Mouse (Mus musculus) embryonic facial prominence, embryonic 10.5 days (tissue): ENCODE results near the gene Abraxas1. TPM values are rescaled to one million over a fixed set of nuclear protein-coding genes. Genes with fewer than 3 reads are reported as not detected.

Experiments
- DNase-seq: peaks from one replicate; pipeline ENCODE4 v3.0.0-alpha.2; 2017; ENCODE audit warnings: low spot score
- H3K27ac ChIP-seq: fragments of 300-500 bp; sonication (generic); replicated peaks from 2 replicates; pipeline ENCODE4 v1.5.1; 2016; ENCODE audit warnings: mild to moderate bottlenecking
- H3K27me3 ChIP-seq: fragments of 300-500 bp; sonication (generic); replicated peaks from 2 replicates; pipeline ENCODE4 v1.6.1; 2016; ENCODE audit warnings: low read depth, mild to moderate bottlenecking; ENCODE audit not compliant: poor library complexity, severe bottlenecking
- H3K36me3 ChIP-seq: fragments of 300-500 bp; sonication (generic); replicated peaks from 2 replicates; pipeline ENCODE4 v1.6.1; 2016; ENCODE audit warnings: mild to moderate bottlenecking, moderate library complexity
- H3K4me1 ChIP-seq: fragments of 300-500 bp; sonication (generic); 2 replicates; pipeline ENCODE4 v1.6.1; 2016
- H3K4me3 ChIP-seq: fragments of 300-500 bp; sonication (generic); 2 replicates; pipeline ENCODE4 v1.5.1; 2016; ENCODE audit warnings: mild to moderate bottlenecking, moderate library complexity
- H3K9me3 ChIP-seq: fragments of 300-500 bp; sonication (generic); 2 replicates; pipeline ENCODE4 v1.6.1; 2016; ENCODE audit warnings: mild to moderate bottlenecking
- WGBS: fragments of 180-500 bp; shearing (Covaris S2); methylation state at CpG from one replicate; pipeline ENCODE4 v1.1.7; 2016; 5-methylcytosine and 5-hydroxymethylcytosine counted together
- polyA plus RNA-seq: library from polyadenylated mRNA; unstranded; fragments of >200 nt; fragmentation: Nextera tagmentation; extraction: Ambion mirVana; gene quantifications from 2 replicates; pipeline ENCODE4 v1.2.1, GENCODE M21; 2016

Abraxas1 gene
- polyA plus RNA-seq, 1 experiment from 2014 or later, result 30.7 TPM

- peak overlapping the region; percentile 93 for H3K4me3 ChIP-seq
- H3K27me3 ChIP-seq, result no peaks in the 10 kb centered on the region
- no peaks in the 10 kb centered on the region for H3K9me3 ChIP-seq
- WGBS, result 32% methylated on average over 16 of the region's 16 CpGs
- DNase-seq, result no peak
- H3K27ac ChIP-seq, result peak overlapping the region; percentile 98
- peaks cover 6% of the 10 kb centered on the region; the same call in 1 of the 2 replicates for H3K4me1 ChIP-seq
- peaks cover 29% of the 10 kb centered on the region for H3K36me3 ChIP-seq
Measured at GRCm38 (mm10) chr5:100819568-100820480, 941 bp downstream of the Abraxas1 start.

- H3K4me3 ChIP-seq, result no peak overlapping the region
- H3K9me3 ChIP-seq, result no peaks in the 10 kb centered on the region
- peaks cover 6% of the 10 kb centered on the region; the same call in 1 of the 2 replicates for H3K4me1 ChIP-seq
- no peaks in the 10 kb centered on the region for H3K27me3 ChIP-seq
- WGBS, result 74% methylated on average over 4 of the region's 4 CpGs
- no peak for DNase-seq
- no peak overlapping the region for H3K27ac ChIP-seq
- H3K36me3 ChIP-seq, result peaks cover 43% of the 10 kb centered on the region
Measured at GRCm38 (mm10) chr5:100818341-100818740, 2.4 kb downstream of the Abraxas1 start.

GRCm38 (mm10) chr5:100798165-100798860 lies 22.5 kb downstream of the Abraxas1 start, which contains the start of the genes Helq and Mrps18c:
Gene Helq (minus strand): TSS chr5:100798598.
Gene Mrps18c (plus strand): TSS chr5:100798627.
- Histone ChIP-seq H3K4me3 (peak within 1 kb of the TSS; percentile 93), H3K36me3 (peaks cover 52% of the 10 kb centered on the region), H3K27ac (peak within 1 kb of the TSS; percentile 88), H3K4me1 (peaks cover 18% of the 10 kb centered on the region), H3K9me3 (no peaks in the 10 kb centered on the region), H3K27me3 (no peaks in the 10 kb centered on the region)
- WGBS, result under 1% methylated on average over 67 of the region's 67 CpGs
- peak; percentile 95 for DNase-seq

- Histone ChIP-seq H3K27me3 (no peaks in the 10 kb centered on the region), H3K36me3 (peaks cover 78% of the 10 kb centered on the region), H3K4me1 (peaks cover 11% of the 10 kb centered on the region), H3K27ac (no peak overlapping the region), H3K4me3 (no peak overlapping the region), H3K9me3 (no peaks in the 10 kb centered on the region)
- no peak for DNase-seq
- 82% methylated on average over 5 of the region's 5 CpGs for WGBS
Measured at GRCm38 (mm10) chr5:100794084-100794483, 26.7 kb downstream of the Abraxas1 start.

DNA sequence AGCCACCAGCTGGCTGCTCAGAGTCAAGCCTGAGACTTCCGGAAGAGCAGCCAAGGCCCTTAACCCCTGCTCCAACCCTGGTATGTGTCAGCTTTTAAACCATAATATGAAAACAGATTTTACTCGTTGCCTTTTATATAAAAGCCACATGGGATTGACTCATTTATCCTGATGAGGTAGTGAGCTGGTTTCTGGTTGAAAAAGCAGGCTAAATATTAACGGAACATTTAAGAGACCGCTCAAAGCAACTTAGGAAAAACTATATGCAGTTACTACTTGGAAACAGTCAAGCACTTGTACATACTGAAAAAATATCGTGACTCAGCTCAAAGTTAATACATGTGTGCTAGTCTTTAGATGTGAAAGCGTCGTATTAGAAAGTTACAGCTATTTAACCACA lies 28.5 kb downstream of the Abraxas1 start:
- Histone ChIP-seq H3K4me1 (peaks cover 3% of the 10 kb centered on the region), H3K9me3 (no peaks in the 10 kb centered on the region), H3K27ac (no peak overlapping the region), H3K27me3 (no peaks in the 10 kb centered on the region), H3K36me3 (peaks cover 96% of the 10 kb centered on the region), H3K4me3 (no peak overlapping the region)
- DNase-seq, result no peak
- WGBS, result 91% methylated on average over 7 of the region's 7 CpGs

DNA sequence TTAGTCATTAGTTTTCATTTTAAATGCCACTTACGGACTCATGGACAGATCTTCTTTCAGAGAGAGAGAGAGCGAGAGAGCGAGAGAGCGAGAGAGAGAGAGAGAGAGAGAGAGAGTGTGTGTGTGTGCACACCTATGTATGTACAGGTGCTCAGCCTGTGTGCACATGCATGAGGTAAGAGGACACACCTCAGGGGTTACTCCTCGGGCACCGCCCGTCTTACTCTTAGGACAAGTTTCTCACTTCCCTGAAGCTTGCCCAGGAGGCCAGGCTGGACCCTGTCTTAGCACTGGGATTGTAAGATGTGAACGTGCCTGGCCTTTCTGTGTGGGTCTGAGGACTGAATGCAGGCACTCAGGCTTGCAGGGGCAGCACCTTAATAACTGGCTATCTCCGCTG lies 33.2 kb downstream of the Abraxas1 start:
- no peak overlapping the region for H3K4me3 ChIP-seq
- no peaks in the 10 kb centered on the region for H3K27me3 ChIP-seq
- DNase-seq, result no peak
- H3K27ac ChIP-seq, result no peak overlapping the region
- H3K4me1 ChIP-seq, result no peaks in the 10 kb centered on the region
- H3K9me3 ChIP-seq, result no peaks in the 10 kb centered on the region
- WGBS, result 92% methylated on average over 9 of the region's 9 CpGs
- H3K36me3 ChIP-seq, result peaks cover 96% of the 10 kb centered on the region

DNA sequence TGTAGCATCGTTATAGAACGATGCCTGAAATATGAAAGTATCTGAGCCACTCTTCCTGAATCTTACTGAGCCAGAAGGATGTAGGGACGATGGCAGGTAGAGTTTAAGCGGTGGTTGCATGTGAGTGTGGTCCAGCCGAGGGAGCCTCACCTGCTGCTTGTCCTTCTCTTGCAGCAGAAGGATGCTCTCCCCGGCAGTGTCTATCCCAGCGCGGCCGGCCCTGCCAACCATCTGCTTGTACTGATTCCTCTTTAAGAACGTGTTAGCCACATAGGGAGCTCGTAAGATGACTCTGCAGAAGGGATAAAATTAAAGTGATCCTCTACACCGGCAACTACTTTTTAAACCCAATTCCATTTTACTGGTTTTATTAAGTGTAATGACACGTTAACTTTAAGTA lies 41.8 kb downstream of the Abraxas1 start:
- H3K4me1 ChIP-seq, result no peaks in the 10 kb centered on the region
- 94% methylated on average over 13 of the region's 13 CpGs for WGBS
- H3K27me3 ChIP-seq, result no peaks in the 10 kb centered on the region
- no peaks in the 10 kb centered on the region for H3K9me3 ChIP-seq
- H3K36me3 ChIP-seq, result peaks cover 95% of the 10 kb centered on the region
- no peak overlapping the region for H3K27ac ChIP-seq
- no peak overlapping the region for H3K4me3 ChIP-seq
- DNase-seq, result no peak

GRCm38 (mm10) chr5:100776900-100777299 lies 43.9 kb downstream of the Abraxas1 start:
- no peak overlapping the region for H3K27ac ChIP-seq
- WGBS, result 96% methylated on average over 5 of the region's 5 CpGs
- no peak for DNase-seq
- no peaks in the 10 kb centered on the region for H3K4me1 ChIP-seq
- peaks cover 95% of the 10 kb centered on the region for H3K36me3 ChIP-seq
- H3K27me3 ChIP-seq, result no peaks in the 10 kb centered on the region
- no peaks in the 10 kb centered on the region for H3K9me3 ChIP-seq
- no peak overlapping the region for H3K4me3 ChIP-seq

- H3K27ac ChIP-seq, result no peak overlapping the region
- H3K4me1 ChIP-seq, result no peaks in the 10 kb centered on the region
- no peaks in the 10 kb centered on the region for H3K27me3 ChIP-seq
- no peak for DNase-seq
- WGBS, result 92% methylated on average over 13 of the region's 13 CpGs
- peaks cover 95% of the 10 kb centered on the region for H3K36me3 ChIP-seq
- H3K9me3 ChIP-seq, result no peaks in the 10 kb centered on the region
- H3K4me3 ChIP-seq, result no peak overlapping the region
Measured at GRCm38 (mm10) chr5:100775778-100776404, 44.9 kb downstream of the Abraxas1 start.

DNA sequence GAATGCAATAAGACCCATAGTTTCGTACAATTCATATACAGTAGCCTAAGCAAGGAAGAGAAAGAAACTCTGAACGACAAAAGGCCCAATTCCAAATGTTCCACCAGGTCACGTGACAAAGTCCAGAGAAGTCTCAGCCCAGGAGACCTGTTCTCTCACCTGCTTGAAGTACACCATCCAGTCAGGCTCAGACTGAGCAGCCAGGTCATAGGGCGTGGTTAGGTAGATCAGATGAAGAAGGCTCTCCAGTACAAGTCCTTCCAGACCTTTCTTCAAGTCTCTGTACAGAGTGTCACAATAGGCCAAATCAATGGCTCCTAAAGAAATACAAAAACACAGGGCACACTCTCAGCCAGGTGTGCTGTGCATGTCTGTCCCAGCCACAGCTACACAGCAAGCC lies 49.2 kb downstream of the Abraxas1 start:
- no peak overlapping the region for H3K4me3 ChIP-seq
- 93% methylated on average over 4 of the region's 4 CpGs for WGBS
- no peak for DNase-seq
- no peaks in the 10 kb centered on the region for H3K9me3 ChIP-seq
- no peaks in the 10 kb centered on the region for H3K4me1 ChIP-seq
- H3K27ac ChIP-seq, result no peak overlapping the region
- no peaks in the 10 kb centered on the region for H3K27me3 ChIP-seq
- H3K36me3 ChIP-seq, result peaks cover 98% of the 10 kb centered on the region

DNA sequence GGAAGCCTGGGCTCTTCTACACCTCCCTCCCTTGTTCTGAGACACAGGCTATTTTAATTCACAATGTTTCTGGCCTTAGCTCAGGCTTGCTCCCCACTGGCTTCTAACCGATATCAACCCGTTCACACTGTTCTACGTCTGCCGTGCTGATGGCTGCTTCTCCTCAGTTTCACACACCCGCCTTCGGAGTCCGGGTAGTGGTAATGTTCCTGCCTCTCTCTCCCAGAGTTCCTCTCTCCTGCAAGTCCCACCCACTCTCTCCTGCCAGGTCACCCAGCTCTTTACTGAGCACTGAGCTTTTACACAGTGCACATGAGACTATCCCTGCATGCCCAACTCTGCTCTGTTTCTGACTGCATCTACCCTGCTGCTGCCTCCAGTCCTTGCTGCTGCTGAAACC lies 54.7 kb downstream of the Abraxas1 start:
- Histone ChIP-seq H3K27me3 (no peaks in the 10 kb centered on the region), H3K9me3 (no peaks in the 10 kb centered on the region), H3K36me3 (peaks cover 95% of the 10 kb centered on the region), H3K4me1 (no peaks in the 10 kb centered on the region), H3K27ac (no peak overlapping the region), H3K4me3 (no peak overlapping the region)
- DNase-seq, result no peak
- 91% methylated on average over 7 of the region's 7 CpGs for WGBS

DNA sequence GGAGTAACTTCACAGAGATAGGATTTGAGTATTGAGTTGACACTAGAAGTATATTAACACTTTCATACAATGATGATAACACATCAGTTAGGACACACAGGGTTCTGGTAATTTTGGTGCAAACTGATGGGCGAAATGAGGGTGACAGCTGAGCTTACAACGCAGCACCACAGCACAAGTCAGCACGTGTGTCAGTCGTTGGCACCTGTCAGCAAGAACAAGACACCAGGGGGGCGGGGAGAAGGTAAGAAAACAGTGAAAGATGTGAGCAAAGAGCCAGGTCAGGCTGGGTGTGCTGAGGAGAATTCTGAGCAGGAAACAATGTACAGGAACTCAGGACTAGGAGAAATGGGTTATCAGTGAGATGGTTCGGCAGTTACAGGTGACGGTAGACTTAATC lies 59.0 kb downstream of the Abraxas1 start:
- no peaks in the 10 kb centered on the region for H3K27me3 ChIP-seq

More for the DNA sequence above, 59.0 kb downstream of the Abraxas1 start:
- DNase-seq, result no peak
- H3K36me3 ChIP-seq, result peaks cover 64% of the 10 kb centered on the region
- 91% methylated on average over 7 of the region's 7 CpGs for WGBS
- no peak overlapping the region for H3K4me3 ChIP-seq
- H3K9me3 ChIP-seq, result no peaks in the 10 kb centered on the region; the same call in 1 of the 2 replicates
- no peak overlapping the region for H3K27ac ChIP-seq
- H3K4me1 ChIP-seq, result no peaks in the 10 kb centered on the region
